Mouse (Mus musculus) intestine, postnatal 0 days (tissue): ENCODE data around the gene Ect2l. TPM values are rescaled to one million over a fixed set of nuclear protein-coding genes. Genes with fewer than 3 reads are reported as not detected.

ENCODE experiments used
- ATAC-seq: fragments of 200-750 bp; cut with Nextera tagmentation; 2 replicates; pipeline ENCODE4 v1.8.0; 2017; ENCODE audit warnings: mild to moderate bottlenecking, moderate TSS enrichment, moderate library complexity
- H3K27ac ChIP-seq: fragments of 300-500 bp; sonication (generic); 2 replicates; pipeline ENCODE4 v1.5.1; 2014; ENCODE audit warnings: mild to moderate bottlenecking, low read depth, low read length, moderate library complexity
- H3K27me3 ChIP-seq: fragments of 300-500 bp; sonication (generic); replicated peaks from 2 replicates; pipeline ENCODE4 v1.6.1; 2014; ENCODE audit warnings: low read length, mixed read lengths; ENCODE audit not compliant: control insufficient read depth, insufficient read depth
- H3K36me3 ChIP-seq: fragments of 300-500 bp; sonication (generic); 2 replicates; pipeline ENCODE4 v1.6.1; 2014; ENCODE audit warnings: mild to moderate bottlenecking, moderate library complexity; ENCODE audit not compliant: control insufficient read depth, insufficient read depth
- H3K4me1 ChIP-seq: fragments of 300-500 bp; sonication (generic); replicated peaks from 2 replicates; pipeline ENCODE4 v1.6.1; 2014; ENCODE audit warnings: antibody characterized with exemption, low read length, mixed read lengths; ENCODE audit not compliant: control insufficient read depth, insufficient read depth
- H3K4me2 ChIP-seq: fragments of 300-500 bp; sonication (generic); replicated peaks from 2 replicates; pipeline ENCODE4 v1.6.1; 2014; ENCODE audit warnings: low read depth, mild to moderate bottlenecking, moderate library complexity
- H3K4me3 ChIP-seq: fragments of 300-500 bp; sonication (generic); 2 replicates; pipeline ENCODE4 v1.5.1; 2014; ENCODE audit warnings: low read depth, low read length
- H3K9ac ChIP-seq: fragments of 300-500 bp; sonication (generic); 2 replicates; pipeline ENCODE4 v1.6.1; 2014; ENCODE audit warnings: mild to moderate bottlenecking, low read depth, low read length
- H3K9me3 ChIP-seq: fragments of 300-500 bp; sonication (generic); 2 replicates; pipeline ENCODE4 v1.6.1; 2016; ENCODE audit warnings: mixed run types; ENCODE audit not compliant: control insufficient read depth
- CTCF ChIP-seq: sonication (generic); IDR thresholded peaks from 2 replicates; pipeline ENCODE4 v1.5.1; 2016; ENCODE audit warnings: low read depth, mild to moderate bottlenecking, control low read depth, antibody characterized with exemption, moderate library complexity
- WGBS: fragments of 180-500 bp; shearing (Covaris S2); extraction: QIAGEN DNeasy Blood & Tissue Kit; methylation state at CpG from one replicate; pipeline ENCODE4 v1.1.7; 2014; 5-methylcytosine and 5-hydroxymethylcytosine counted together
- polyA plus RNA-seq: library from polyadenylated mRNA; unstranded; fragments of >200 nt; fragmentation: Nextera tagmentation; extraction: Ambion mirVana; gene quantifications from 2 replicates; pipeline ENCODE4 v1.2.1, GENCODE M21; 2015

The Ect2l gene
- polyA plus RNA-seq, 1 experiment from 2014 or later: 0.35 TPM

DNA sequence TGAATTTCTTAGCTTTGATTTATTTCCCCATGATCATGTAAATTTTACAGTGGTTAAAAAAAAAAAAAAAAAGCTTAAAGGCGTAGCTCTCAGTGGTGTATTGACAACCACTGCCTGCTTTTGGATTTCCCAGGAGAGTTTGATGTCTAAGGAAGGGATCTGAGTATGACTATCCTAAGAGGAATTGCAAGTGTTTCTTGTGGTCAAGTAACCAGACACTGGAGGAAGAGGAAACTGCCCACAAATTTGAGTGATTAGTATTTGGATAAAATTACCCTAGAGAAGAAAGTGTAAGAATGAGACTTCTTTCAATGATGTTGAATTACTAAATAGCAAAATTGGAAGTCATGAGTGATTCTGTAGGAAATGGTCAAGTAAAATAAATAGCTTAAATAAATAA is 129.2 kb downstream of the Ect2l start:
- H3K9ac ChIP-seq: no peak overlapping the region
- H3K36me3 ChIP-seq: 0 out of 2 replicates have a peak, but pooled peaks cover 4% of the 10 kb centered on the region
- H3K27me3 ChIP-seq: no peaks in the 10 kb centered on the region
- no peak overlapping the region for H3K27ac ChIP-seq
- TF ChIP-seq CTCF: no peak
- H3K4me2 ChIP-seq: no peak overlapping the region
- 78% methylated on average over 1 of the region's 1 CpGs for WGBS
- H3K4me3 ChIP-seq: no peak overlapping the region
- ATAC-seq: no peak
- H3K4me1 ChIP-seq: no peaks in the 10 kb centered on the region
- H3K9me3 ChIP-seq: no peaks in the 10 kb centered on the region

Other genes starting within 250 kb of the Ect2l start
- 243 and 268 TPM in 2 replicates for gene Abracl, start 187.6 kb downstream of the Ect2l start, polyA plus RNA-seq
- gene Reps1, start 155.0 kb downstream of the Ect2l start, polyA plus RNA-seq: 6.1 and 7.7 TPM in 2 replicates
- gene Ccdc28a, start 24.1 kb upstream of the Ect2l start, polyA plus RNA-seq: 36.6 and 37.5 TPM in 2 replicates
- 11.9 and 12.5 TPM in 2 replicates for gene Nhsl1, start 108.1 kb upstream of the Ect2l start, polyA plus RNA-seq